Mouse (Mus musculus): ENCODE results near the gene Ust. TPM values are rescaled to one million over a fixed set of nuclear protein-coding genes. Genes with fewer than 3 reads are reported as not detected.

The Ust gene
- polyA plus RNA-seq, 1 experiment from 2014 or later: 10.7 TPM

DNA sequence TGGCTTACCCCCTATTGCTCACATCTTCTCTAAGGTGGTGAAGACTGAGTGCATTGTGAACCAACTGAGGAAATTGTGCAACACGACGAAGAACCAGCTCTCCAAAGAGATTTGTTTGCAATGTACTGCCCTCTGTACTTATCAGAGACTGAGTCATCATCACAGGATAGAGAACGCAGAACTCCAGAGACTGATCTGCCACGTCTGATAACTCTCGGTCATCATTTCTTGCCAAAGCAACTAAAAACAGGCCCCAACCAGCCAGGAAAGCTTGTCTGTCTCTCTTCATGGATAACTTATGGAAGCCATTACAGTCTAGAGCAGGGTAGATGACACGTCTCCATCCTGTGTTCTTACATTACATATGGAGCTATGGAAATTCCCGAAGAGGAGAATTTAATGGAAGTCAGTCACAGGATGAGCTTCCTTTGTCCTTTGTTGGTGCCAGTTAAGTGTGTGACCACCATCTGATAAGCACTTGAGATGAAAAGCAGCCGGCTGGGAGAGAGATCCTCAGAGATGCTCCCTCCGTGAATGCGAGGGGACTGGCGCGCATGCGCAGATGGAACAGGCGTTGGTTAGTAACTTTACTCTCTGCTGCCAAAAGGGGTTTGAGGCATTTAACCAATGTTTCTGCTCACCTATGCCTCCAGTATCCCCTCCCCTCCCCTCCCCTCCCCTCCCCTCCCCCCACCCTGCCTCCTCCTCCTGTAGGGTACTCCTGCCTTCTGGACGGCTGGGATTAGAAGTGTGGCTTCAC, 160.2 kb downstream of the Ust start:
- Histone ChIP-seq H3K9me3 (ENCODE audit: control insufficient read depth, low read length) (no peaks in the 10 kb centered on the region), H3K36me3 (replicated peaks; ENCODE audit: control insufficient read depth, insufficient read depth) (no peaks in the 10 kb centered on the region), H3K4me2 (replicated peaks) (no peak overlapping the region), H3K4me1 (replicated peaks; ENCODE audit: control insufficient read depth, insufficient read depth, low read length) (no peaks in the 10 kb centered on the region), H3K9ac (no peak overlapping the region), H3K27ac (no peak overlapping the region), H3K27me3 (ENCODE audit: control insufficient read depth, insufficient read depth, low read length) (no peaks in the 10 kb centered on the region), H3K4me3 (replicated peaks; ENCODE audit: low read length) (no peak overlapping the region)
- WGBS: 85% methylated on average over 15 of the region's 15 CpGs
- DNase-seq (ENCODE audit: low spot score) (no peak), ATAC-seq (ENCODE audit: low FRiP score) (no peak)

DNA sequence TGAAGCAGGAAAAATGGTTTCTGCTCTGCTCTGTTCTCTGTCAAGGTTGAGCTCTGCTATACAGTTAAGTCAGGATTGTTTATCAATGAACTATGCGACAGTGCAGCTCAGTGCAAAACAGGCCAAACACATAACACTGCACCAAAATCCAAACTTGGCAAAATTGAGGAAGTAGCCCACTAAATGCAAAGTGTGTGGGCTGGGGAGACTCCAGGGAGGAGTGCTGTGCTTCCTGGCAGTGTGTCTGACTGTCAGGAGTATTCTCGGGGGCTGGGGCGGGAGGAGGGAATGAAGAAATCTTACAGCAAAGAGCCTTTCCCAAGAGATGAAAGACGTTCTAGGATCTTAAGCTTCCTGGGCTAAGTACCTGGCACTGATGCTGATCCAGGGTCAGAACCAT, 165.1 kb downstream of the Ust start:
- no peak for DNase-seq (ENCODE audit: low spot score)
- no peaks in the 10 kb centered on the region for H3K27me3 ChIP-seq (ENCODE audit: control insufficient read depth, insufficient read depth, low read length)
- H3K4me1 ChIP-seq (replicated peaks; ENCODE audit: control insufficient read depth, insufficient read depth, low read length): no peaks in the 10 kb centered on the region
- 88% methylated on average over 4 of the region's 4 CpGs for WGBS
- H3K4me3 ChIP-seq (replicated peaks; ENCODE audit: low read length): no peak overlapping the region
- no peaks in the 10 kb centered on the region for H3K9me3 ChIP-seq (ENCODE audit: control insufficient read depth, low read length)
- no peak for ATAC-seq (ENCODE audit: low FRiP score)
- no peak overlapping the region for H3K27ac ChIP-seq
- no peaks in the 10 kb centered on the region for H3K36me3 ChIP-seq (replicated peaks; ENCODE audit: control insufficient read depth, insufficient read depth)
- no peak overlapping the region for H3K9ac ChIP-seq
- H3K4me2 ChIP-seq (replicated peaks): no peak overlapping the region

DNA sequence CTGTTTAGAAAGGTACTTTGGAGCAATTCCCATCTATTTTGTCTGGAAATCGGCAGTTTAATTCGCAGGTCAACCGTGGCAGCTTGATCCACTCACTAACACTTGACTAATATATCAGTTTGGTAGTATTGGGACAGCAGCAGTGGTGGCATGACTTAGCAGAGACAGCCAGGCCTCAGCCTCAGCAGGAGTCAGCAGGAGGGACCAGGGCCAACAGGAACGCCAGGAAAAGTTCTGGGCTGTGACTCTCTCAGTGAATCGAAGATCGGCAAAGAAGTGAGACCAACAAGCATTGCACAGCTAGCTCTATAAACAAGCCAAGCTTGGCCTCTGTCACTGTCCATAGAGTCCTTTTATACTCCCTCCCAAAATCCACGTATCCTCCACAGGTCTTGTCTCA, 168.0 kb downstream of the Ust start:
- H3K4me2 ChIP-seq (replicated peaks): no peak overlapping the region
- no peaks in the 10 kb centered on the region for H3K27me3 ChIP-seq (ENCODE audit: control insufficient read depth, insufficient read depth, low read length)
- no peak overlapping the region for H3K4me3 ChIP-seq (replicated peaks; ENCODE audit: low read length)
- no peak overlapping the region for H3K27ac ChIP-seq
- H3K36me3 ChIP-seq (replicated peaks; ENCODE audit: control insufficient read depth, insufficient read depth): no peaks in the 10 kb centered on the region
- no peak for ATAC-seq (ENCODE audit: low FRiP score)
- H3K9me3 ChIP-seq (ENCODE audit: control insufficient read depth, low read length): no peaks in the 10 kb centered on the region
- DNase-seq (ENCODE audit: low spot score): no peak
- 94% methylated on average over 7 of the region's 7 CpGs for WGBS
- H3K9ac ChIP-seq: no peak overlapping the region
- H3K4me1 ChIP-seq (replicated peaks; ENCODE audit: control insufficient read depth, insufficient read depth, low read length): no peaks in the 10 kb centered on the region

DNA sequence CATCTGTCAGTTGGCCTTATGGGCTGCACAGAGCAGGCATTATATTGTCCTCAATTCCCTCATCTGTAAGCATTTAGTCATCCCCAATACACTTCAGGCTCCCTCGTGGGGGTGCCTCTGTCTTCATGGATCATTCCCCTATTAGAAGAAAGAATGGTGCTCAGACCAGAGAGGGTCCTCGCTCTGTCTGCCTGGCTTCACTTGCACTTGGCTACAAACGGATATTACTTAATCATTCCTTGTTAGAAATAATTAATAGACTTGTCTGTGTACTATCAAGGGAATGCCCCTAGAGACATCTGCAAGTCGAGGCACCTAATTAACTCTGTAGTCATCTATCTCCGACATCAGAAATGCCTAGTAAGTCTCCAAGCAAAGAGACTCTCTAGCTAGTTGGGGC, 171.1 kb downstream of the Ust start:
- DNase-seq (ENCODE audit: low spot score) (no peak), ATAC-seq (ENCODE audit: low FRiP score) (peak; percentile 57; the same call in 1 of the 2 replicates)
- WGBS: 37% methylated on average over 5 of the region's 5 CpGs

DNA sequence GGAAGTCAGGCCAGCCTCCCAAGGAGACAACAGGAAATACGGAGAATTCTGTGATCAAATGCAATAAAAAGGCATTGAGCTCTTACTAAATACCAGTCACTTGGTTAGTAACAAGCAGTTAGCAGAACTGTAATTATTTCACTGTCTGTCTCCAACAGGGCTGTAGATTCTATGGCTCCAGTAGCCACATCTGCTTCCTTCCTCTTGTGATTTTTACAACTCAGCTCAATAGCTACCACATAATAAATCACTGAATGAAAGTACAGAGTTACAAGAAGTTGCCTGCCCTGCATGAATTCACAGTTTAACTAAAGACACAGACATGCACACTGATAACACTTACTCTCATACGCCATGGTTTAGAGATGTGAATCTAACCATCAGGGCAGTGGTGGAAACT, 176.1 kb downstream of the Ust start:
- ATAC-seq (ENCODE audit: low FRiP score): no peak
- H3K4me1 ChIP-seq (replicated peaks; ENCODE audit: control insufficient read depth, insufficient read depth, low read length): no peaks in the 10 kb centered on the region
- 92% methylated on average over 2 of the region's 2 CpGs for WGBS

More for the DNA sequence above, 171.1 kb downstream of the Ust start:
- no peak overlapping the region for H3K4me2 ChIP-seq (replicated peaks)
- H3K9ac ChIP-seq: no peak overlapping the region
- H3K4me1 ChIP-seq (replicated peaks; ENCODE audit: control insufficient read depth, insufficient read depth, low read length): no peaks in the 10 kb centered on the region
- no peaks in the 10 kb centered on the region for H3K36me3 ChIP-seq (replicated peaks; ENCODE audit: control insufficient read depth, insufficient read depth)
- H3K9me3 ChIP-seq (ENCODE audit: control insufficient read depth, low read length): no peaks in the 10 kb centered on the region
- no peaks in the 10 kb centered on the region for H3K27me3 ChIP-seq (ENCODE audit: control insufficient read depth, insufficient read depth, low read length)
- H3K4me3 ChIP-seq (replicated peaks; ENCODE audit: low read length): no peak overlapping the region
- H3K27ac ChIP-seq: no peak overlapping the region

DNA sequence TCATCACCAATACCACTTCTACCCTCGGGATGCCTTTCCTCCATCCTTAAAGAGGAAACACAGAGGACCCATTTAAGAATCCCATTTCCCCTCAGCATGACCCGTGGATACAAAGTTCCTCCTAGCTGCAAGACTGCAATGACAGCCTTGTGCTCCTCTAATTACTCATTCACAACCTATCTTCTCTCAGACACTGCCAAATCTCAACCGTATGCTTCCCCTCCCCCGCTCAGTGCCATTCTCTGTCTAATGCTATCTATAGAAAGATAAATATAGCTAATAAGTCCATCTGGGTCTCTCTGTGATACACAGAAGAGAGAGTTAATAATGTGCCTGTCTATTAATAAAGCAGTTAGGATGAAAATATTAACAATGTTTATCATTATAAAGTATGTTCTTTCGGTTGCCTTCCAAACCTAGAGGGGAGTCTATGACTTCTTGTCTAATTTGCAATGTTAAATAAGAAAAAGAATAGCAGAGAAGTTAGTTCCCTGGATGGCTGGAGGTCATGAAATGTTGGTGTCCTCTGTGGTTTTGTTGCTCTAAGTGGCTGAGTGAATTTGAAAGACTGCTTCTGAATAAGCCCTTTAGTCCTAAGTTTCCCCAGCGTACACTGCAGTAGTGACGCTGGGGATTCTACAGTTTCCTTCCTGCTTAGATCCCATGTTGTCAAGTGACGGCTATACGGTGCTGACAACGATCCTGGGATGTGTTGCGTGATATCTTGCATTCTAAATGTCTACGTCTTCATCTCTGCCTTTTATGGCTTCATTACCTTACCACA, 178.8 kb downstream of the Ust start:
- H3K36me3 ChIP-seq (replicated peaks; ENCODE audit: control insufficient read depth, insufficient read depth): no peaks in the 10 kb centered on the region
- no peaks in the 10 kb centered on the region for H3K9me3 ChIP-seq (ENCODE audit: control insufficient read depth, low read length)
- no peaks in the 10 kb centered on the region for H3K4me1 ChIP-seq (replicated peaks; ENCODE audit: control insufficient read depth, insufficient read depth, low read length)
- DNase-seq (ENCODE audit: low spot score) (no peak), ATAC-seq (ENCODE audit: low FRiP score) (peak; percentile 69; the same call in 1 of the 2 replicates)
- H3K4me3 ChIP-seq (replicated peaks; ENCODE audit: low read length): no peak overlapping the region
- no peak overlapping the region for H3K27ac ChIP-seq
- 52% methylated on average over 12 of the region's 12 CpGs for WGBS
- H3K27me3 ChIP-seq (ENCODE audit: control insufficient read depth, insufficient read depth, low read length): no peaks in the 10 kb centered on the region
- H3K9ac ChIP-seq: no peak overlapping the region
- H3K4me2 ChIP-seq (replicated peaks): no peak overlapping the region

More for the DNA sequence above, 176.1 kb downstream of the Ust start:
- H3K27ac ChIP-seq: no peak overlapping the region
- no peaks in the 10 kb centered on the region for H3K27me3 ChIP-seq (ENCODE audit: control insufficient read depth, insufficient read depth, low read length)
- no peak for DNase-seq (ENCODE audit: low spot score)
- H3K36me3 ChIP-seq (replicated peaks; ENCODE audit: control insufficient read depth, insufficient read depth): no peaks in the 10 kb centered on the region
- H3K4me2 ChIP-seq (replicated peaks): no peak overlapping the region
- no peak overlapping the region for H3K4me3 ChIP-seq (replicated peaks; ENCODE audit: low read length)
- H3K9me3 ChIP-seq (ENCODE audit: control insufficient read depth, low read length): no peaks in the 10 kb centered on the region
- H3K9ac ChIP-seq: no peak overlapping the region

DNA sequence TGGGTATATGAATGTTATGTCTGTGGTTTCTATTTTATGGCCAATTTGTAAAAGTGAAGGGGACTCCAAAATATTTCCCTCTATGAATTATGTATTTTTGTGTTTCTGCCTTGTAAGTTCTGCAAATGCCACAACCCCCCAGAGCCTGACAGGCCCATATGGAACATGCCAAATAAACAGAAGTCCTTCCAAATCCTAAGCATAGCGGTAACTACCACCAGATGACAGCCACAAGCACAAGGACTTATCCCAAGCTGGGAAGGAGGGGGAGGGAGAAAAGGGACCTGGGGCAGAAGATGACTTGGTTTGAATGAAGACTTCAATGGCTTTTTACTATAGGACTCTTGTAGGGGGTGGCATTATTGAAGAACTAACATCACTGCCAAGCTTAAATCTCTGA, 182.0 kb downstream of the Ust start:
- Histone ChIP-seq H3K27me3 (ENCODE audit: control insufficient read depth, insufficient read depth, low read length) (no peaks in the 10 kb centered on the region), H3K9ac (no peak overlapping the region), H3K4me1 (replicated peaks; ENCODE audit: control insufficient read depth, insufficient read depth, low read length) (no peaks in the 10 kb centered on the region), H3K9me3 (ENCODE audit: control insufficient read depth, low read length) (no peaks in the 10 kb centered on the region), H3K4me3 (replicated peaks; ENCODE audit: low read length) (no peak overlapping the region), H3K36me3 (replicated peaks; ENCODE audit: control insufficient read depth, insufficient read depth) (no peaks in the 10 kb centered on the region), H3K4me2 (replicated peaks) (no peak overlapping the region), H3K27ac (no peak overlapping the region)
- ATAC-seq (ENCODE audit: low FRiP score) (no peak), DNase-seq (ENCODE audit: low spot score) (no peak)
- WGBS: 85% methylated on average over 1 of the region's 1 CpGs

DNA sequence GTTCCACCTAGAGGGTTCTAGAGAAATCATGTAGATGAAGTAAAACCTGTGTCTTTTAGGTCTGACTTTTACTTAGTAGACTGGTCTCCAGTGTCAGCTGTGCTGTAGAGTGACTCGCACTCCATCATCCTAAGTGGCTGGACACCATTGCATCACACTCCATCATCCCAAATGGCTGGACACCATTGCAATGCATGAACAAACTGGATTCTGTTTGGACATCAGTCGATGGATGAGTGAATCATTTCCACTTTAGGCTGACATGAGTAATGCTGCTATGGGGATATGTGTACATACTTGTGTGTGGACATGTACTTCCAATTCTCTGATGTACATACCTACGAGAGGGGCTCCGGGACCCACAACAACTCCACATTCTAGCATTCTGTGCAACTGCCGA, 187.7 kb downstream of the Ust start:
- Histone ChIP-seq H3K4me3 (replicated peaks; ENCODE audit: low read length) (no peak overlapping the region), H3K27ac (no peak overlapping the region), H3K4me1 (replicated peaks; ENCODE audit: control insufficient read depth, insufficient read depth, low read length) (no peaks in the 10 kb centered on the region), H3K36me3 (replicated peaks; ENCODE audit: control insufficient read depth, insufficient read depth) (no peaks in the 10 kb centered on the region), H3K9me3 (ENCODE audit: control insufficient read depth, low read length) (no peaks in the 10 kb centered on the region), H3K4me2 (replicated peaks) (no peak overlapping the region), H3K27me3 (ENCODE audit: control insufficient read depth, insufficient read depth, low read length) (no peaks in the 10 kb centered on the region), H3K9ac (no peak overlapping the region)
- no peak for DNase-seq (ENCODE audit: low spot score)
- no peak for ATAC-seq (ENCODE audit: low FRiP score)
- 83% methylated on average over 5 of the region's 5 CpGs for WGBS

DNA sequence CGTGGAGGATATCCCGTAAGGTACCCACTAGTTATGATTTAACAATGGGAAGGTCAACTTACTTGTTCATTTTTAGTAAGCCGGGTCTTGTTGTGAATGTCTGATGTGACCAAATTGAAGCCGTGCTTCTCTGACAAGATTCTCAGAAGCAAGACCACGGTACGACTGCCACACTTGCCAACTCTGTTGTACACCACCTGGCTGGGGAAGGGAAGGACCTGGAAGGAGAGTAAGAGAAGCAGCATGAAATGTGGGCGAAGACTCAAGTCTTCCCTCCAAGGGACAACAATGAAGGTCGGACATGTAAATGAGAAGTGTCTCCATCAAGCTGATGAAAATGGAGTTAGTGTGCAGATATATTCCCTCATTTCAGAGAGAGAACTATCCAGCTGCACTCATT, 188.6 kb downstream of the Ust start:
- no peaks in the 10 kb centered on the region for H3K27me3 ChIP-seq (ENCODE audit: control insufficient read depth, insufficient read depth, low read length)

More for the DNA sequence above, 188.6 kb downstream of the Ust start:
- H3K27ac ChIP-seq: no peak overlapping the region
- ATAC-seq (ENCODE audit: low FRiP score) (no peak), DNase-seq (ENCODE audit: low spot score) (no peak)
- H3K9me3 ChIP-seq (ENCODE audit: control insufficient read depth, low read length): no peaks in the 10 kb centered on the region
- H3K4me1 ChIP-seq (replicated peaks; ENCODE audit: control insufficient read depth, insufficient read depth, low read length): no peaks in the 10 kb centered on the region
- WGBS: 90% methylated on average over 8 of the region's 8 CpGs
- no peaks in the 10 kb centered on the region for H3K36me3 ChIP-seq (replicated peaks; ENCODE audit: control insufficient read depth, insufficient read depth)
- H3K4me3 ChIP-seq (replicated peaks; ENCODE audit: low read length): no peak overlapping the region
- H3K9ac ChIP-seq: no peak overlapping the region
- H3K4me2 ChIP-seq (replicated peaks): no peak overlapping the region

Measured in hindbrain, embryonic 14.5 days (tissue).